Mouse (Mus musculus): ENCODE data around the gene Thbd. TPM values are rescaled to one million over a fixed set of nuclear protein-coding genes. Genes with fewer than 3 reads are reported as not detected.

The Thbd gene
- polyA plus RNA-seq, 1 experiment: 39.1 TPM

- no peaks in the 10 kb centered on the region for H3K36me3 ChIP-seq (ENCODE audit: control insufficient read depth, insufficient read depth, low read length)
- no peaks in the 10 kb centered on the region for H3K27me3 ChIP-seq (ENCODE audit: control insufficient read depth, insufficient read depth, low read length)
- no peak overlapping the region for H3K27ac ChIP-seq (ENCODE audit: insufficient read depth, low read length)
- TF ChIP-seq CTCF (IDR thresholded peaks at IDR 0.05; ENCODE audit: extremely low read depth, insufficient read depth, insufficient read length, insufficient replicate concordance) (peak; percentile 79; the same call in 1 of the 2 replicates), POLR2A (IDR thresholded peaks at IDR 0.05; ENCODE audit: low read depth, low read length) (no peak)
- H3K4me3 ChIP-seq (ENCODE audit: extremely low read depth, insufficient read depth, insufficient read length): no peak overlapping the region
- peak; percentile 69 to 82 for DNase-seq (ENCODE audit: low read depth in 1 of 2, low spot score in 2 of 2)
- WGBS: 1% methylated on average over 9 of the region's 9 CpGs
- no peaks in the 10 kb centered on the region; the same call in 1 of the 2 replicates for H3K4me1 ChIP-seq (ENCODE audit: control insufficient read depth, insufficient read depth, insufficient read length)
Observed at GRCm38 (mm10) chr2:148409141-148409540, 1.2 kb upstream of the Thbd start.

GRCm38 (mm10) chr2:148408761-148409120 is 753 bp upstream of the Thbd start:
- WGBS: 19% methylated on average over 6 of the region's 6 CpGs

GRCm38 (mm10) chr2:148406971-148407869 is 768 bp downstream of the Thbd start:
- Histone ChIP-seq H3K4me3 (ENCODE audit: extremely low read depth, insufficient read depth, insufficient read length) (peak overlapping the region; percentile 53), H3K27me3 (ENCODE audit: control insufficient read depth, insufficient read depth, low read length) (no peaks in the 10 kb centered on the region), H3K27ac (ENCODE audit: insufficient read depth, low read length) (peak overlapping the region; percentile 39), H3K36me3 (ENCODE audit: control insufficient read depth, insufficient read depth, low read length) (no peaks in the 10 kb centered on the region), H3K4me1 (ENCODE audit: control insufficient read depth, insufficient read depth, insufficient read length) (no peaks in the 10 kb centered on the region; the same call in 1 of the 2 replicates)
- 8% methylated on average over 55 of the region's 55 CpGs for WGBS
- peak in 1 of 2 experiments; percentile 40 for DNase-seq (ENCODE audit: low read depth in 1 of 2, low spot score in 2 of 2)
- TF ChIP-seq POLR2A (IDR thresholded peaks at IDR 0.05; ENCODE audit: low read depth, low read length) (no peak), CTCF (IDR thresholded peaks at IDR 0.05; ENCODE audit: extremely low read depth, insufficient read depth, insufficient read length, insufficient replicate concordance) (no peak)

More at GRCm38 (mm10) chr2:148408761-148409120, 753 bp upstream of the Thbd start:
- Histone ChIP-seq H3K36me3 (ENCODE audit: control insufficient read depth, insufficient read depth, low read length) (no peaks in the 10 kb centered on the region), H3K4me3 (ENCODE audit: extremely low read depth, insufficient read depth, insufficient read length) (no peak overlapping the region), H3K27ac (ENCODE audit: insufficient read depth, low read length) (no peak overlapping the region; the same call in 1 of the 2 replicates), H3K4me1 (ENCODE audit: control insufficient read depth, insufficient read depth, insufficient read length) (no peaks in the 10 kb centered on the region; the same call in 1 of the 2 replicates), H3K27me3 (ENCODE audit: control insufficient read depth, insufficient read depth, low read length) (no peaks in the 10 kb centered on the region)
- DNase-seq (ENCODE audit: low read depth in 1 of 2, low spot score in 2 of 2): no peak
- TF ChIP-seq CTCF (IDR thresholded peaks at IDR 0.05; ENCODE audit: extremely low read depth, insufficient read depth, insufficient read length, insufficient replicate concordance): no peak
- no peak for TF ChIP-seq POLR2A (IDR thresholded peaks at IDR 0.05; ENCODE audit: low read depth, low read length)

- no peaks in the 10 kb centered on the region for H3K27me3 ChIP-seq (ENCODE audit: control insufficient read depth, insufficient read depth, low read length)
- WGBS: 16% methylated on average over 34 of the region's 34 CpGs
- H3K4me3 ChIP-seq (ENCODE audit: extremely low read depth, insufficient read depth, insufficient read length): peak overlapping the region; percentile 53
- TF ChIP-seq CTCF (IDR thresholded peaks at IDR 0.05; ENCODE audit: extremely low read depth, insufficient read depth, insufficient read length, insufficient replicate concordance): peak; percentile 22; the same call in 1 of the 2 replicates
- TF ChIP-seq POLR2A (IDR thresholded peaks at IDR 0.05; ENCODE audit: low read depth, low read length): no peak
- peak in 1 of 2 experiments; percentile 62 for DNase-seq (ENCODE audit: low read depth in 1 of 2, low spot score in 2 of 2)
- H3K27ac ChIP-seq (ENCODE audit: insufficient read depth, low read length): peak overlapping the region; percentile 39
- H3K36me3 ChIP-seq (ENCODE audit: control insufficient read depth, insufficient read depth, low read length): no peaks in the 10 kb centered on the region
- H3K4me1 ChIP-seq (ENCODE audit: control insufficient read depth, insufficient read depth, insufficient read length): no peaks in the 10 kb centered on the region; the same call in 1 of the 2 replicates
Observed at GRCm38 (mm10) chr2:148406160-148406970, 1.6 kb downstream of the Thbd start.

GRCm38 (mm10) chr2:148404906-148405305 is 3.1 kb downstream of the Thbd start:
- WGBS: 85% methylated on average over 5 of the region's 5 CpGs
- DNase-seq (ENCODE audit: low read depth in 1 of 2, low spot score in 2 of 2): no peak
- H3K27ac ChIP-seq (ENCODE audit: insufficient read depth, low read length): 0 out of 2 replicates have a peak overlapping the region, but pooled peaks have one; percentile 19
- H3K36me3 ChIP-seq (ENCODE audit: control insufficient read depth, insufficient read depth, low read length): no peaks in the 10 kb centered on the region
- H3K4me1 ChIP-seq (ENCODE audit: control insufficient read depth, insufficient read depth, insufficient read length): no peaks in the 10 kb centered on the region; the same call in 1 of the 2 replicates
- TF ChIP-seq POLR2A (IDR thresholded peaks at IDR 0.05; ENCODE audit: low read depth, low read length) (no peak), CTCF (IDR thresholded peaks at IDR 0.05; ENCODE audit: extremely low read depth, insufficient read depth, insufficient read length, insufficient replicate concordance) (no peak)
- H3K4me3 ChIP-seq (ENCODE audit: extremely low read depth, insufficient read depth, insufficient read length): peak overlapping the region; percentile 34; the same call in 1 of the 2 replicates
- no peaks in the 10 kb centered on the region for H3K27me3 ChIP-seq (ENCODE audit: control insufficient read depth, insufficient read depth, low read length)

GRCm38 (mm10) chr2:148402227-148402626 is 5.8 kb downstream of the Thbd start:
- no peak for TF ChIP-seq CTCF (IDR thresholded peaks at IDR 0.05; ENCODE audit: extremely low read depth, insufficient read depth, insufficient read length, insufficient replicate concordance)
- TF ChIP-seq POLR2A (IDR thresholded peaks at IDR 0.05; ENCODE audit: low read depth, low read length): no peak
- H3K36me3 ChIP-seq (ENCODE audit: control insufficient read depth, insufficient read depth, low read length): no peaks in the 10 kb centered on the region
- DNase-seq (ENCODE audit: low read depth in 1 of 2, low spot score in 2 of 2): no peak
- no peaks in the 10 kb centered on the region; the same call in 1 of the 2 replicates for H3K4me1 ChIP-seq (ENCODE audit: control insufficient read depth, insufficient read depth, insufficient read length)
- H3K27me3 ChIP-seq (ENCODE audit: control insufficient read depth, insufficient read depth, low read length): no peaks in the 10 kb centered on the region
- H3K27ac ChIP-seq (ENCODE audit: insufficient read depth, low read length): no peak overlapping the region
- WGBS: 73% methylated on average over 1 of the region's 1 CpGs
- H3K4me3 ChIP-seq (ENCODE audit: extremely low read depth, insufficient read depth, insufficient read length): no peak overlapping the region

Measured in spleen, adult 2 months (tissue).